Mouse (Mus musculus) mouse trophoblast stem cell (cell line): Measurements from ENCODE around the gene Gm10310.
"Not testable (repeated sequence)": the region's sequence is repeated elsewhere in the genome, so short reads cannot be mapped to it uniquely, and the experiment has no call there.

Experiments
- in situ Hi-C, 2 experiments: fragments of 300-500 bp; cut with MseI, MboI; formaldehyde crosslinking; loops; 2 replicates in 1 of 2; 3 replicates in 1 of 2; pipeline ENCODE4 v1.15.1; 2025

The Gm10310 gene

GRCm38 (mm10) chr10:129984962-129985361, at the start of gene Gm10310:
Gene Gm10310, minus strand, starts transcription at chr10:129985062.
- in situ Hi-C loops, result not testable (repeated sequence)

- in situ Hi-C loops, result no loop called here
Observed at GRCm38 (mm10) chr10:130030048-130030447, 45.2 kb upstream of the Gm10310 start, which contains the start of gene Olfr821. Gene Olfr821, plus strand, starts transcription at chr10:130030348.

- in situ Hi-C loops, result no loop called here
Observed at GRCm38 (mm10) chr10:130012321-130012720, 27.5 kb upstream of the Gm10310 start, which contains the start of gene Olfr820. Gene Olfr820, plus strand, starts transcription at chr10:130012621.

GRCm38 (mm10) chr10:130005366-130005765, 20.5 kb upstream of the Gm10310 start:
- in situ Hi-C loops, result not testable (repeated sequence)

- in situ Hi-C loops, result not testable (repeated sequence)
Observed at GRCm38 (mm10) chr10:130004104-130004503, 19.2 kb upstream of the Gm10310 start.

GRCm38 (mm10) chr10:129981867-129982266, 3.0 kb downstream of the Gm10310 start:
- in situ Hi-C loops, result not testable (repeated sequence)

- in situ Hi-C loops, result not testable (repeated sequence)
Observed at GRCm38 (mm10) chr10:129976040-129976439, 8.8 kb downstream of the Gm10310 start, which contains the start of gene Olfr247. Gene Olfr247, minus strand, starts transcription at chr10:129976140.

GRCm38 (mm10) chr10:129972994-129973393, 11.9 kb downstream of the Gm10310 start:
- in situ Hi-C loops, result not testable (repeated sequence)

GRCm38 (mm10) chr10:129967166-129967565, 17.7 kb downstream of the Gm10310 start, which contains the start of gene Olfr819:
Gene Olfr819, minus strand, starts transcription at chr10:129967266.
- in situ Hi-C loops, result not testable (repeated sequence)

GRCm38 (mm10) chr10:129966232-129966631, 18.6 kb downstream of the Gm10310 start:
- in situ Hi-C loops, result not testable (repeated sequence)

- in situ Hi-C loops, result no loop called here
Observed at GRCm38 (mm10) chr10:129949000-129949399, 35.9 kb downstream of the Gm10310 start, which contains the start of gene Olfr818. Gene Olfr818, minus strand, starts transcription at chr10:129949100.
